Mouse (Mus musculus): ENCODE data around the gene Vps4b. TPM values are rescaled to one million over a fixed set of nuclear protein-coding genes. Genes with fewer than 3 reads are reported as not detected.

Vps4b gene
- 10 to 100 TPM in 1 of 2 experiments, 1 to 10 TPM in 1; 1.1 to 12.8 TPM for polyA plus RNA-seq (2012; fragmentation: generic; extraction: Trizol)

GRCm38 (mm10) chr1:106796542-106796924 lies at the start of gene Vps4b:
Gene Vps4b (minus strand): TSS chr1:106796728.

DNA sequence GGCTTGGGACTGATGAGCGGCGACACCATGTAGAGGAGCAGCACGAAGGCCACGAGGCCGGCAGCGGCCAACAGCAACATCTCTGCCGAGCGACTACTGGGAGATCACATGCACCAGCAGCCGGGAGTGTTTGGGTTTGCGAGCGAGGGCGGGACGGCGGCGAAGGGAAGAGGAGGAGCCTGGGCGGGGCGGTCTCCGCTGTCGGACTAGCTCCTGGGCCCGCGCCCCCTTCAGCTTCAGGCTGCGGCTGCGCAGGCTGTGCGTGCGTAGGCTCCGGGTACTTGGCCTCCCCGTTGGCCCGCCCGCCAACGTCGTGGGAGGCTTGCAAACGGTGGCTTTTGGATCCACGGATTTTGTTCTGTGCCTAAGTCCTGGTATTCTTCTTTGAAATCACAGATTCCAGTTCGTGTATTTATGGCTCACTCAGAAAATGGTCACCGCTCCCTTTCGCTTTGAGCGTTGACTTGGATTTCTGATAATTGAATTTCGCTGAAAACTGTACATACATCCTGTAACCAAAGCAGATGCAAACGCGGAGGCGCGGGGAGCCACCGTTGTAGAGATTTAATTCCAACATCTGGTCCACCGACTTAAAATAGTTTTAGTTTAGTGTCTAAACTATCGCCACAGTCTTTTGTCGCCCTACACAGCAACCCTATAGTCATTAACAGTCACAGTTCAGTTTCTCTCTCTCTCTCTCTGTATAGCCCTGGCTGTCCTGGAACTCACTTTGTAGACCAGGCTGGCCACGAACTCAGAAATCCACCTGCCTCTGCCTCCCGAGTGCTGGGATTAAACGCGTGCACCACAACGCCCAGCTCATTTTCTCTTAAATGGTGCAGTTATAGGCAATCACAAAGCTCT lies 36.7 kb downstream of the Vps4b start, which contains the start of gene Kdsr:
Kdsr (minus strand) TSS at position 156 of the 864 bp plus-strand sequence.

Other genes with a start within 250 kb of the Vps4b start
- gene Bcl2, start 82.5 kb downstream of the Vps4b start, polyA plus RNA-seq (2012; fragmentation: generic; extraction: Trizol) = under 1 TPM; 0.50 to 0.96 TPM
- gene Kdsr, start 37.0 kb downstream of the Vps4b start, polyA plus RNA-seq (2012; fragmentation: generic; extraction: Trizol) = 1 to 10 TPM in 1 of 2 experiments, under 1 TPM in 1; 0.74 to 4.9 TPM
- not detected for gene Serpinb5, start 64.4 kb upstream of the Vps4b start, polyA plus RNA-seq (2012; fragmentation: generic; extraction: Trizol)
- not detected for gene Serpinb12, start 137.7 kb upstream of the Vps4b start, polyA plus RNA-seq (2012; fragmentation: generic; extraction: Trizol)
- not detected for gene Serpinb13, start 184.3 kb upstream of the Vps4b start, polyA plus RNA-seq (2012; fragmentation: generic; extraction: Trizol)

Data from C3H10T1/2 (cell line).